Mouse (Mus musculus) MEL (cell line): ENCODE measurements around the gene Gnb5. TPM values are rescaled to one million over a fixed set of nuclear protein-coding genes. Genes with fewer than 3 reads are reported as not detected.

Experiments
- DNase-seq: peaks from one replicate; pipeline ENCODE4 v3.0.0; 2011; ENCODE audit warnings: low read depth, low spot score
- H3K27ac ChIP-seq: 2 replicates; pipeline ENCODE4 v1.5.1; 2012; ENCODE audit warnings: low read depth, mild to moderate bottlenecking, control low read depth, low read length, moderate library complexity; ENCODE audit not compliant: control insufficient read depth
- H3K27me3 ChIP-seq, 2 experiments: fragments of 150-350 bp in 1 of 2; sonication (generic) in 1 of 2; 2 replicates each; pipeline ENCODE4 v1.6.1; 2012; ENCODE audit warnings: low read length in 2 of 2, mild to moderate bottlenecking in 2 of 2, improper control_type of control experiment in 1 of 2, moderate library complexity in 1 of 2; ENCODE audit not compliant: insufficient read depth in 2 of 2, control insufficient read depth in 1 of 2
- H3K36me3 ChIP-seq, 2 experiments: 2 replicates each; pipeline ENCODE4 v1.6.1; 2012 to 2014; ENCODE audit warnings: low read length in 2 of 2, improper control_type of control experiment in 1 of 2, inconsistent platforms in 1 of 2, mild to moderate bottlenecking in 1 of 2; ENCODE audit not compliant: insufficient read depth in 2 of 2, control insufficient read depth in 1 of 2
- H3K4me1 ChIP-seq, 2 experiments: fragments of 150-350 bp in 1 of 2; sonication (generic) in 1 of 2; 2 replicates each; pipeline ENCODE4 v1.6.1; 2012; ENCODE audit warnings: low read length in 2 of 2, improper control_type of control experiment in 1 of 2, mild to moderate bottlenecking in 1 of 2; ENCODE audit not compliant: insufficient read depth in 2 of 2, control insufficient read depth in 1 of 2
- H3K4me3 ChIP-seq, 2 experiments: fragments of 150-350 bp in 1 of 2; sonication (generic) in 1 of 2; 2 replicates each; pipeline ENCODE4 v1.5.1; 2012; ENCODE audit warnings: low read depth in 2 of 2, low read length in 2 of 2, mild to moderate bottlenecking in 2 of 2, moderate library complexity in 2 of 2, control low read depth in 1 of 2, improper control_type of control experiment in 1 of 2; ENCODE audit not compliant: control insufficient read depth in 1 of 2, insufficient read depth in 1 of 2
- H3K79me2 ChIP-seq: 2 replicates; pipeline ENCODE4 v1.6.1; 2012; ENCODE audit warnings: mild to moderate bottlenecking, low read length, moderate library complexity; ENCODE audit not compliant: control insufficient read depth, poor library complexity, insufficient read depth
- H3K9ac ChIP-seq: 2 replicates; pipeline ENCODE4 v1.6.1; 2012; ENCODE audit warnings: low read depth, mild to moderate bottlenecking, control low read depth, low read length, moderate library complexity; ENCODE audit not compliant: control insufficient read depth, poor library complexity, severe bottlenecking
- H3K9me3 ChIP-seq: fragments of 150-350 bp; sonication (generic); replicated peaks from 2 replicates; pipeline ENCODE4 v1.6.1; 2012; ENCODE audit warnings: mild to moderate bottlenecking, low read length, improper control_type of control experiment, moderate library complexity; ENCODE audit not compliant: insufficient read depth
- CHD1 ChIP-seq: IDR thresholded peaks from 2 replicates; pipeline ENCODE4 v1.6.1; 2012; ENCODE audit warnings: low read depth, mild to moderate bottlenecking, inconsistent platforms, low read length, improper control_type of control experiment
- CTCF ChIP-seq, 3 experiments: IDR thresholded peaks in 2 of 3; conservative IDR thresholded peaks in 1 of 3; 2 replicates each; pipeline ENCODE4 v1.5.1; 2011 to 2012; ENCODE audit warnings: low read length in 3 of 3, low read depth in 2 of 3, mild to moderate bottlenecking in 2 of 3, improper control_type of control experiment in 1 of 3, inconsistent platforms in 1 of 3, mixed read lengths in 1 of 3, moderate library complexity in 1 of 3; ENCODE audit not compliant: control insufficient read depth in 1 of 3, insufficient read depth in 1 of 3, poor library complexity in 1 of 3, severe bottlenecking in 1 of 3
- E2F4 ChIP-seq: IDR thresholded peaks from 2 replicates; pipeline ENCODE4 v1.6.1; 2011; ENCODE audit warnings: low read depth, low read length, improper control_type of control experiment, borderline replicate concordance
- ELF1 ChIP-seq: IDR thresholded peaks from 2 replicates; pipeline ENCODE4 v1.6.1; 2014; ENCODE audit warnings: low read depth, mild to moderate bottlenecking, inconsistent platforms, low read length, improper control_type of control experiment, moderate library complexity
- EP300 ChIP-seq, 2 experiments: IDR thresholded peaks; 2 replicates each; pipeline ENCODE4 v1.6.1; 2011; ENCODE audit warnings: improper control_type of control experiment in 2 of 2, low read length in 2 of 2, low read depth in 1 of 2, mild to moderate bottlenecking in 1 of 2
- GABPA ChIP-seq: IDR thresholded peaks from 2 replicates; pipeline ENCODE4 v1.6.1; 2012; ENCODE audit warnings: low read depth, mild to moderate bottlenecking, inconsistent platforms, low read length, improper control_type of control experiment, moderate library complexity
- GATA1 ChIP-seq: IDR thresholded peaks from 2 replicates; pipeline ENCODE4 v1.6.1; 2011; ENCODE audit warnings: low read depth, low read length, improper control_type of control experiment
- HCFC1 ChIP-seq: IDR thresholded peaks from 2 replicates; pipeline ENCODE4 v1.6.1; 2012; ENCODE audit warnings: low read depth, mild to moderate bottlenecking, inconsistent platforms, low read length, improper control_type of control experiment, moderate library complexity
- JUND ChIP-seq: IDR thresholded peaks from 2 replicates; pipeline ENCODE4 v1.6.1; 2011; ENCODE audit warnings: low read depth, mild to moderate bottlenecking, improper control_type of control experiment, low read length
- KAT2A ChIP-seq: conservative IDR thresholded peaks from 2 replicates; pipeline ENCODE4 v1.6.1; 2012; ENCODE audit warnings: low read depth, low read length, improper control_type of control experiment, inconsistent platforms
- MAZ ChIP-seq: IDR thresholded peaks from 2 replicates; pipeline ENCODE4 v1.6.1; 2012; ENCODE audit warnings: low read depth, mild to moderate bottlenecking, inconsistent platforms, low read length, improper control_type of control experiment
- MEF2A ChIP-seq: IDR thresholded peaks from 2 replicates; pipeline ENCODE4 v1.6.1; 2014; ENCODE audit warnings: low read depth, mild to moderate bottlenecking, inconsistent platforms, low read length, improper control_type of control experiment; ENCODE audit not compliant: poor library complexity, insufficient replicate concordance, severe bottlenecking; ENCODE audit errors: extremely low read depth
- POLR2A ChIP-seq, 2 experiments: IDR thresholded peaks; 2 replicates each; pipeline ENCODE4 v1.6.1; 2011 to 2012; ENCODE audit warnings: low read length in 2 of 2, mild to moderate bottlenecking in 2 of 2, control low read depth in 1 of 2, improper control_type of control experiment in 1 of 2, low read depth in 1 of 2, moderate library complexity in 1 of 2; ENCODE audit not compliant: control insufficient read depth in 1 of 2, insufficient read depth in 1 of 2, poor library complexity in 1 of 2
- POLR2AphosphoS2 ChIP-seq: IDR thresholded peaks from 2 replicates; pipeline ENCODE4 v1.6.1; 2011; ENCODE audit warnings: low read length, improper control_type of control experiment
- POLR2AphosphoS5 ChIP-seq: IDR thresholded peaks from 2 replicates; pipeline ENCODE4 v1.6.1; 2012; ENCODE audit warnings: low read depth, borderline replicate concordance, mild to moderate bottlenecking, inconsistent platforms, low read length, moderate library complexity, mixed read lengths
- RAD21 ChIP-seq: IDR thresholded peaks from 2 replicates; pipeline ENCODE4 v1.6.1; 2011; ENCODE audit warnings: mild to moderate bottlenecking, low read depth, low read length, improper control_type of control experiment
- SIN3A ChIP-seq: IDR thresholded peaks from 2 replicates; pipeline ENCODE4 v1.6.1; 2012; ENCODE audit warnings: low read length, improper control_type of control experiment, inconsistent platforms
- SMC3 ChIP-seq: IDR thresholded peaks from 2 replicates; pipeline ENCODE4 v1.6.1; 2011; ENCODE audit warnings: low read depth, low read length, improper control_type of control experiment
- TAL1 ChIP-seq: IDR thresholded peaks from 2 replicates; pipeline ENCODE4 v1.6.1; 2012; ENCODE audit warnings: mild to moderate bottlenecking, inconsistent platforms, low read length, moderate library complexity, mixed read lengths
- TCF12 ChIP-seq: IDR thresholded peaks from 2 replicates; pipeline ENCODE4 v1.6.1; 2014; ENCODE audit warnings: low read depth, mild to moderate bottlenecking, inconsistent platforms, low read length, improper control_type of control experiment, moderate library complexity
- UBTF ChIP-seq: IDR thresholded peaks from 2 replicates; pipeline ENCODE4 v1.6.1; 2012; ENCODE audit warnings: low read depth, mild to moderate bottlenecking, inconsistent platforms, low read length, improper control_type of control experiment, moderate library complexity, borderline replicate concordance; ENCODE audit not compliant: insufficient read depth
- USF2 ChIP-seq, 2 experiments: IDR thresholded peaks; 2 replicates each; pipeline ENCODE4 v1.6.1; 2011 to 2012; ENCODE audit warnings: improper control_type of control experiment in 2 of 2, low read length in 2 of 2, borderline replicate concordance in 1 of 2, inconsistent platforms in 1 of 2, low read depth in 1 of 2, mild to moderate bottlenecking in 1 of 2; ENCODE audit not compliant: insufficient read depth in 1 of 2
- ZC3H11A ChIP-seq: IDR thresholded peaks from 2 replicates; pipeline ENCODE4 v1.6.1; 2012; ENCODE audit warnings: low read depth, mild to moderate bottlenecking, inconsistent platforms, low read length, improper control_type of control experiment
- ZKSCAN1 ChIP-seq: IDR thresholded peaks from 2 replicates; pipeline ENCODE4 v1.6.1; 2012; ENCODE audit warnings: low read depth, mild to moderate bottlenecking, inconsistent platforms, low read length, improper control_type of control experiment, moderate library complexity
- ZMIZ1 ChIP-seq: IDR thresholded peaks from 2 replicates; pipeline ENCODE4 v1.6.1; 2012; ENCODE audit warnings: low read depth, mild to moderate bottlenecking, inconsistent platforms, low read length, improper control_type of control experiment, moderate library complexity
- ZNF384 ChIP-seq: IDR thresholded peaks from 2 replicates; pipeline ENCODE4 v1.6.1; 2012; ENCODE audit warnings: low read depth, mild to moderate bottlenecking, inconsistent platforms, low read length, improper control_type of control experiment
- polyA plus RNA-seq, 2 experiments: library from polyadenylated mRNA; stranded (reverse) in 1 of 2; unstranded in 1 of 2; fragments of >175 nt in 1 of 2; fragments of >200 nt in 1 of 2; gene quantifications; 2 replicates each; pipeline versions ENCODE4 v1.2.1 to v1.2.4; 2012; ENCODE audit warnings: low replicate concordance in 2 of 2, low read depth in 1 of 2; ENCODE audit not compliant: insufficient read length in 2 of 2, insufficient read depth in 1 of 2, missing spikeins in 1 of 2
- total RNA-seq: library from RNA; depleted of rRNA; stranded (reverse); fragments of 300-350 nt; gene quantifications from 2 replicates; pipeline ENCODE4 v1.2.3, GENCODE M21; 2012

Gene Gnb5
- total and polyA plus RNA-seq, 3 experiments, result 4.0 to 6.5 TPM; not detected in 1

DNA sequence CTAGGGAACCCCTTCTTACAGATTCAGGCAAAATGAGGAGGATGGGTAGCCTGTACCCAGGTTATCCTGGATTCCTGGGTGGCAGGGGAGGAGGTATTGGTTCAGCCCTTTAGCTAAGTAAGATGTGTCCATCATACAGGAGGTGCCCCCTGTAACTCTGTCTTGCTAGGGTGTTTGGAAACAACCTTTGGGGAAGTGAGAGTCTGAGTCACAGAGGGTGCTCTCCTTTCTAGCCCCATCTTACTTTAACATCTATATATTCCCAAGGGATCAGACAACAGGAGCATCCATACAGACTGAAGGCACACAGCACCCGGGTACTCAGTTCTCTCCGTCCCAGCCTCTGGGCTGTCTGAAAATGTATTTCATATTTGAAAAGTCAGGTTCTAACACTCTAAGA is 23.9 kb upstream of the Gnb5 start:
- peaks cover 7 to 9% of the 10 kb centered on the region in 2 experiments; a peak in 3 of 4 replicates for H3K27me3 ChIP-seq
- TF ChIP-seq GABPA (no peak), CHD1 (no peak), UBTF (no peak), POLR2AphosphoS2 (no peak), MAZ (no peak), POLR2AphosphoS5 (no peak), SIN3A (no peak), ZKSCAN1 (no peak), MEF2A (no peak), ZNF384 (no peak), ZMIZ1 (no peak), JUND (no peak), USF2 (IDR thresholded peaks at IDR 0.05; ENCODE audit: borderline replicate concordance in 1 of 2, insufficient read depth in 1 of 2, low read depth in 1 of 2, low read length in 2 of 2) (no peak), ZC3H11A (no peak), TAL1 (no peak), RAD21 (no peak), ELF1 (no peak)
- TF ChIP-seq, all 39 proteins: peak for 0
- no peak overlapping the region for H3K9ac ChIP-seq
- no peak overlapping the region for H3K4me3 ChIP-seq
- H3K27ac ChIP-seq, result no peak overlapping the region
- no peaks in the 10 kb centered on the region for H3K79me2 ChIP-seq
- H3K4me1 ChIP-seq, result peaks cover 4 to 12% of the 10 kb centered on the region in 2 experiments; a peak in 3 of 4 replicates
- H3K36me3 ChIP-seq, result peaks cover 0 to 6% of the 10 kb centered on the region in 2 experiments; a peak in 2 of 4 replicates
- no peaks in the 10 kb centered on the region for H3K9me3 ChIP-seq
- no peak for DNase-seq

DNA sequence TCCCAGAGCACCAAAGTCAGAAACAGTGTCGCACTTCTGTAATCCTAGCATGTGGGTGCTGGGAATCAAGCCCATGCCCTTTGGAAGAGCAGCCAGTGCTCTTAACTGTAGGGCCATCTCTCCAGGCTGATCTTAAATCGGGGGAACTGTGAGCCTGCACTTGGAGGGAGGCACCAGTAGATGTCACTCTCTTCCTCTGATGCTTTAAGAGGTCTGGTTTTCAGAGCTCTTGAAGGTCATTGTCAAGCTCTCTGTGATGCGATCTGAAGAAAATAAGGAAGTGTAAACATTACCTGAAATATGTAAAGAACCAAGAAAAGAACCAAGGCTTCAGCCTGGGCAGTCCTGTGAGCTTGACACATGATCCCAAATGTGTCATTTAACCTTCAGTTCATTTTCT is 23.3 kb upstream of the Gnb5 start:
- no peaks in the 10 kb centered on the region for H3K79me2 ChIP-seq
- H3K27ac ChIP-seq, result peak overlapping the region; percentile 33; the same call in 1 of the 2 replicates
- H3K36me3 ChIP-seq, result peaks cover 0 to 6% of the 10 kb centered on the region in 2 experiments; a peak in 2 of 4 replicates
- peaks cover 7 to 9% of the 10 kb centered on the region in 2 experiments; a peak in 3 of 4 replicates for H3K27me3 ChIP-seq
- TF ChIP-seq ZC3H11A (peak; percentile 48), ELF1 (peak; percentile 64; the same call in 1 of the 2 replicates), RAD21 (peak; percentile 83), EP300 (IDR thresholded peaks at IDR 0.05; ENCODE audit: low read depth in 1 of 2, low read length in 2 of 2) (peak; percentile 11 to 14; a peak in 1 of 4 replicates), GATA1 (peak; percentile 38; the same call in 1 of the 2 replicates), SMC3 (peak; percentile 76), SIN3A (peak; percentile 49; the same call in 1 of the 2 replicates), E2F4 (no peak), CTCF (IDR thresholded peaks at IDR 0.05 in 2 of 3, conservative IDR thresholded peaks at IDR 0.05 in 1 of 3; ENCODE audit: control insufficient read depth in 1 of 3, insufficient read depth in 1 of 3, low read depth in 2 of 3, low read length in 3 of 3, poor library complexity in 1 of 3, severe bottlenecking in 1 of 3) (peak; percentile 68 to 95 (median 94)), TAL1 (no peak), GABPA (no peak), KAT2A (peak; percentile 30; the same call in 1 of the 2 replicates), TCF12 (no peak), ZNF384 (no peak), HCFC1 (0 out of 2 replicates have a peak, but pooled peaks have one; percentile 31), POLR2A (IDR thresholded peaks at IDR 0.05; ENCODE audit: control insufficient read depth in 1 of 2, insufficient read depth in 1 of 2, low read depth in 1 of 2, low read length in 2 of 2, poor library complexity in 1 of 2) (no peak)
- H3K4me1 ChIP-seq, result peaks cover 4 to 12% of the 10 kb centered on the region in 2 experiments; a peak in 3 of 4 replicates
- peak; percentile 89 for DNase-seq
- peak overlapping the region; percentile 39; the same call in 1 of the 2 replicates for H3K9ac ChIP-seq
- no peaks in the 10 kb centered on the region for H3K9me3 ChIP-seq
- H3K4me3 ChIP-seq, result no peak overlapping the region
